Mouse (Mus musculus) bone marrow macrophage, adult 2 months (primary cell): Measurements from ENCODE around the gene 2210016F16Rik.

Source experiments
- CTCF ChIP-seq: IDR thresholded peaks from 2 replicates; pipeline ENCODE4 v1.5.1; 2012; ENCODE audit warnings: low read depth, mild to moderate bottlenecking, low read length, moderate library complexity
- POLR2A ChIP-seq: IDR thresholded peaks from 2 replicates; pipeline ENCODE4 v1.6.1; 2012; ENCODE audit warnings: mild to moderate bottlenecking, low read depth, low read length, borderline replicate concordance

GRCm38 (mm10) chr13:58384779-58385546, at the start of gene 2210016F16Rik:
- TF ChIP-seq CTCF (no peak), POLR2A (0 out of 2 replicates have a peak, but pooled peaks have one; percentile 23)
